Mouse (Mus musculus) midbrain, embryonic 11.5 days (tissue): ENCODE measurements at regions not wholly inside any gene's neighbourhood (a gene's known extent, or its start where the extent isn't known, plus 50 kb on each side); places are given as distances from the start of the nearest gene placed in this dataset.

Experiments used
- ATAC-seq: fragments of 200-750 bp; cut with Nextera tagmentation; 2 replicates; pipeline ENCODE4 v1.8.0; 2017; ENCODE audit warnings: moderate TSS enrichment, moderate library complexity; ENCODE audit not compliant: low FRiP score
- DNase-seq: peaks from one replicate; pipeline ENCODE4 v3.0.0; 2015; ENCODE audit warnings: low spot score; ENCODE audit errors: missing footprints
- H3K27ac ChIP-seq: fragments of 300-500 bp; sonication (generic); 2 replicates; pipeline ENCODE4 v1.5.1; 2014; ENCODE audit warnings: low read depth, low read length
- H3K27me3 ChIP-seq: fragments of 300-500 bp; sonication (generic); 2 replicates; pipeline ENCODE4 v1.6.1; 2014; ENCODE audit warnings: mild to moderate bottlenecking, low read length, moderate library complexity, mixed read lengths; ENCODE audit not compliant: control insufficient read depth, insufficient read depth
- H3K36me3 ChIP-seq: fragments of 300-500 bp; sonication (generic); 2 replicates; pipeline ENCODE4 v1.6.1; 2014; ENCODE audit warnings: mild to moderate bottlenecking, low read length, moderate library complexity, mixed read lengths; ENCODE audit not compliant: control insufficient read depth, insufficient read depth
- H3K4me1 ChIP-seq: fragments of 300-500 bp; sonication (generic); 2 replicates; pipeline ENCODE4 v1.6.1; 2014; ENCODE audit warnings: low read length; ENCODE audit not compliant: control insufficient read depth, insufficient read depth
- H3K4me2 ChIP-seq: fragments of 300-500 bp; sonication (generic); 2 replicates; pipeline ENCODE4 v1.6.1; 2014; ENCODE audit warnings: mild to moderate bottlenecking, moderate library complexity
- H3K4me3 ChIP-seq: fragments of 300-500 bp; sonication (generic); 2 replicates; pipeline ENCODE4 v1.5.1; 2014; ENCODE audit warnings: low read depth, low read length
- H3K9ac ChIP-seq: fragments of 300-500 bp; sonication (generic); 2 replicates; pipeline ENCODE4 v1.6.1; 2014; ENCODE audit warnings: low read length
- H3K9me3 ChIP-seq: fragments of 300-500 bp; sonication (generic); 2 replicates; pipeline ENCODE4 v1.6.1; 2016; ENCODE audit warnings: low read length; ENCODE audit not compliant: control insufficient read depth
- WGBS: fragments of 180-500 bp; shearing (Covaris S2); extraction: QIAGEN DNeasy Blood & Tissue Kit; methylation state at CpG from one replicate; pipeline ENCODE4 v1.1.7; 2014; 5-methylcytosine and 5-hydroxymethylcytosine counted together

DNA sequence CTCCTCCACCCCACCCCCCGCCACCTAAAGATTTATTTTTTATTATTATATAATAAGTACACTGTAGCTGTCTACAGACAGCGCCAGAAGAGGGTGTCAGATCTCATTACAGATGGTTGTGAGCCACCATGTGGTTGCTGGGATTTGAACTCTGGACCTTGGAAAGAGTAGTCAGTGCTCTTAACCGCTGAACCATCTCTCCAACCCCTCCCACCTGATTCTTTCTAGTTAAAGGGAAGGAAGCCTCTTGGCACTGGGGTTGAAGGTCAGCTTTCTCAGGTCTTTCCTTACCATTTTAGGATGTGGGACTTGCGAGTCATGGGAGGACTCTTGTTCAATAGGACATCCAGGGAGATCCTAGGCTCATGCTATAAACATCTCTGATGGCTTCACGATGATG lies 54.7 kb downstream of the Hes1 start:
- DNase-seq (no peak), ATAC-seq (no peak)
- H3K36me3 ChIP-seq, result no peaks in the 10 kb centered on the region
- no peaks in the 10 kb centered on the region for H3K9me3 ChIP-seq
- H3K9ac ChIP-seq, result no peak overlapping the region
- H3K27me3 ChIP-seq, result peaks cover 44% of the 10 kb centered on the region
- no peak overlapping the region for H3K4me2 ChIP-seq
- H3K4me1 ChIP-seq, result peaks cover 20% of the 10 kb centered on the region
- H3K4me3 ChIP-seq, result no peak overlapping the region
- 88% methylated on average over 5 of the region's 5 CpGs for WGBS
- no peak overlapping the region for H3K27ac ChIP-seq

DNA sequence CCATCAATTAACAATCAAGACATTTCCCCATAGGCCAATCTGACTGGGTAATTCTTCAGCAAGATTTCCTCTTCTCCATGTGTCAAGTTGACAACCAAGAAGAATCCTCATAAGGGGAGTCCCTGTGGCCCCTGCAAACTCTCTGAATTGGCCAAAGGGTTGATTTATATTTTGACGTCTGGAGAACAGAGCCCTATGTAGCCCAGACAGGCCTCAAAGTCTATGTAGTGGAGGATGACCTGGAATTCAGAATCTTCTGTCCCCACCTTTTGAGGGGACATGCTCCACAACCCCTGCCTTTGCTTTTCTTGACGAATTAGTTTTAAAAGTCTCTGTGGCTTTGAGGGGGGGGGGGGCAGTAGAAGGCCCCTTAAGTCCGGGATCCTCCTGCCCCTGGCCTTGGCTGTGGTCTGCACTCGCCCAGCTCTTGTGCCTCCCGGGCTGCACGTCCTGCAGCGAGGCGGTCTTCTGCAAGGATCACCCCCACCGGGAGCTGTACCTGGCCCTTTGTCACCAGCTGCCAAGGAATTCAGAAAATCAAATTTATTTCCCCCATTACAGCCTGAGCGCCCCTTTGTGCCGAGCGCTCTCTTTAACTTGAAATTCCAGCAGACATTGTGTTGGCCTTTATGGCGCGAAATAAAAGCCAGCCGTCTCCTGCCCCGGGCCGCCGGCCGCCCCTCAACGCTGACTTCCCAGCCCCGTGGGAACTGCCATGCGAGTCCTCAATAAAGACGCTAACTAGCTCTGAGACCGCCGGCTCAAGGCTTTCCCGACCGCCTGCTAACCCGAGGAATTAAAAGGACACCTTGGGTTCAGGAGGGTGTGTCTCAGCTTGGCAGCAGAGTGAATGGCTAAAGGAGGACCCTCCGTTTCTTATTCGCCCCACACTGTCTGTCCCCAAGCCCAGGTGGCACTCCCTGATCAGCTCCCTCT lies 56.4 kb downstream of the Hes1 start:
- peaks cover 49% of the 10 kb centered on the region for H3K27me3 ChIP-seq
- DNase-seq (peak; percentile 93), ATAC-seq (peak; percentile 81)
- peaks cover 20% of the 10 kb centered on the region for H3K4me1 ChIP-seq
- H3K36me3 ChIP-seq, result no peaks in the 10 kb centered on the region
- H3K4me3 ChIP-seq, result no peak overlapping the region
- no peak overlapping the region for H3K9ac ChIP-seq
- peak overlapping the region; percentile 23 for H3K4me2 ChIP-seq
- H3K27ac ChIP-seq, result no peak overlapping the region
- H3K9me3 ChIP-seq, result no peaks in the 10 kb centered on the region
- under 1% methylated on average over 30 of the region's 30 CpGs for WGBS

- peaks cover 20% of the 10 kb centered on the region for H3K4me1 ChIP-seq
Measured at GRCm38 (mm10) chr16:30121596-30121995, 57.4 kb downstream of the Hes1 start.

GRCm38 (mm10) chr16:30122211-30123070 lies 58.3 kb downstream of the Hes1 start:
- Histone ChIP-seq H3K4me2 (peak overlapping the region; percentile 4; the same call in 1 of the 2 replicates), H3K27me3 (peaks cover 62% of the 10 kb centered on the region), H3K4me3 (no peak overlapping the region), H3K27ac (no peak overlapping the region), H3K4me1 (peaks cover 20% of the 10 kb centered on the region), H3K9ac (no peak overlapping the region), H3K9me3 (no peaks in the 10 kb centered on the region; the same call in 1 of the 2 replicates), H3K36me3 (no peaks in the 10 kb centered on the region)
- peak; percentile 93 for DNase-seq
- ATAC-seq, result no peak; the same call in 1 of the 2 replicates
- WGBS, result 4% methylated on average over 29 of the region's 29 CpGs

More at GRCm38 (mm10) chr16:30121596-30121995, 57.4 kb downstream of the Hes1 start:
- Histone ChIP-seq H3K9ac (no peak overlapping the region), H3K9me3 (no peaks in the 10 kb centered on the region), H3K4me3 (no peak overlapping the region), H3K36me3 (no peaks in the 10 kb centered on the region), H3K4me2 (no peak overlapping the region), H3K27ac (no peak overlapping the region), H3K27me3 (peaks cover 55% of the 10 kb centered on the region)
- peak; percentile 91 for DNase-seq
- 39% methylated on average over 6 of the region's 6 CpGs for WGBS
- ATAC-seq, result no peak

DNA sequence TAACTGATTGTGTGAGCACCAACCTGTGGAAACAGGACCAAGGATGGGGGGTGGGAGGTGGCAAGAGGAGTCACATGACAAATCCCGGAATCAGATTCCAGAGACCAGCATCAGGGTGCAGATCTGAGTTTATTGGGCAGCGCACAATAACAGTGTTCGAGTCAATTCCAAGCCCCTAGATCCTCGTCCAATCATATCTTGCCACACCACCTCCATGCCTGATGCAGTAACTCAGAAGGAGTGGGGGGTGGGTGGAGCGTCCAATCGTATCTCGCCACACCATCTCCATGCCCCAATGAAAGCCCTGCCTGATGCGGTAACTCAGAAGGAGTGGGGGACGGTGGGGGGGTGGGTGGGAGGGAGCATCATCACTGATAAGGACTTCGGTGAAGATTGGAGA lies 62.8 kb downstream of the Hes1 start:
- H3K27ac ChIP-seq, result no peak overlapping the region
- no peak overlapping the region for H3K4me3 ChIP-seq
- no peak for ATAC-seq
- no peak overlapping the region for H3K9ac ChIP-seq
- H3K4me2 ChIP-seq, result no peak overlapping the region
- H3K27me3 ChIP-seq, result peaks cover 73% of the 10 kb centered on the region
- no peak for DNase-seq
- no peaks in the 10 kb centered on the region for H3K36me3 ChIP-seq
- WGBS, result 95% methylated on average over 10 of the region's 10 CpGs
- H3K4me1 ChIP-seq, result peaks cover 23% of the 10 kb centered on the region
- no peaks in the 10 kb centered on the region; the same call in 1 of the 2 replicates for H3K9me3 ChIP-seq

GRCm38 (mm10) chr16:30128787-30129186 lies 64.6 kb downstream of the Hes1 start:
- H3K4me1 ChIP-seq, result peaks cover 15% of the 10 kb centered on the region
- DNase-seq, result no peak
- H3K9ac ChIP-seq, result no peak overlapping the region
- no peak overlapping the region for H3K27ac ChIP-seq
- no peaks in the 10 kb centered on the region; the same call in 1 of the 2 replicates for H3K9me3 ChIP-seq
- no peak overlapping the region for H3K4me2 ChIP-seq
- 65% methylated on average over 8 of the region's 8 CpGs for WGBS
- H3K27me3 ChIP-seq, result peaks cover 77% of the 10 kb centered on the region
- no peaks in the 10 kb centered on the region for H3K36me3 ChIP-seq
- no peak for ATAC-seq
- H3K4me3 ChIP-seq, result no peak overlapping the region

DNA sequence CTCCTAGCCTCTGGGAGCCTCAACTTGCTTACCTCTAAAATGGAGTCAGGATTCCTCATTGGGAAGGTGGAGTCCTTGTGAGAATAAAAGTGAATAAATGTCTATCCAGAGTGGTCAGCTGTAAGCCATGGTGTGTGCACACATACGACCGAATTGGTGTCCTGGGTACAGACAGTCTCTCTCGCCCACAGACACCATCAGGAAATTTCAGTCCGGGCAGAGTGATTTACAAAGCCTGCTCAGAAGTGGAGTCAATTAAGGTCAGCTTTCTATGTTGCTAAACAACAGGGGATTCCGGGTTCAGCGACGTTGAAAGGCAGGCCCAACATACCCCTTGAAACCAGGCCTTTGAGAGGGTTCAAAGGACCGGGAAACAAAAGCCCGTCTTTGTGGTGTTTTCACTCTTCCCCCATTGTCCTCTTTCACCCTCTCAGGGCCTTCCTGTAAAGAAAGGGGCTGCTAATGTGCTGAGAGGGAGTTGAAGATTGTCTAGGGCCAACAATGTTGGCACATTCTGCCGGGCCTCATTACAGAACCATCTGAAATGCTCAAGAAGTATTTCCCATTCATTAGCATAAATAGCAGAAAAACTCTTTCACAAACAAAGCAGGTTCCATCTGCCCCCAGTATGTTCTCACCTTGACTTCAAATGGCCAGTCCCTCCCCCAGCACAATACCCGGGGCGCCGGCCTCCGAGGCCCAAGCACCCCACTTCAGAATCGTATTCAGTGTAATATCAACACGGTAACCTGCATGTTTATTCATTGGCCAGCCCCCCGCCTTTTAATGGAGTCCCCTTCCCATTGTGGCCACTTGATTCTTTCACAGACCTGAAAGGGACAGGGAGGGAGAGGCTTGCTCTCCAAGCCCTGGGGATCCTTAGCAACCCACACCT lies 65.3 kb downstream of the Hes1 start:
- Histone ChIP-seq H3K4me2 (peak overlapping the region; percentile 10; the same call in 1 of the 2 replicates), H3K36me3 (no peaks in the 10 kb centered on the region), H3K9ac (no peak overlapping the region), H3K9me3 (no peaks in the 10 kb centered on the region; the same call in 1 of the 2 replicates), H3K4me1 (peaks cover 15% of the 10 kb centered on the region), H3K27ac (no peak overlapping the region; the same call in 1 of the 2 replicates), H3K27me3 (peaks cover 77% of the 10 kb centered on the region), H3K4me3 (no peak overlapping the region)
- ATAC-seq, result peak; percentile 86
- 15% methylated on average over 17 of the region's 17 CpGs for WGBS
- peak; percentile 95 for DNase-seq

DNA sequence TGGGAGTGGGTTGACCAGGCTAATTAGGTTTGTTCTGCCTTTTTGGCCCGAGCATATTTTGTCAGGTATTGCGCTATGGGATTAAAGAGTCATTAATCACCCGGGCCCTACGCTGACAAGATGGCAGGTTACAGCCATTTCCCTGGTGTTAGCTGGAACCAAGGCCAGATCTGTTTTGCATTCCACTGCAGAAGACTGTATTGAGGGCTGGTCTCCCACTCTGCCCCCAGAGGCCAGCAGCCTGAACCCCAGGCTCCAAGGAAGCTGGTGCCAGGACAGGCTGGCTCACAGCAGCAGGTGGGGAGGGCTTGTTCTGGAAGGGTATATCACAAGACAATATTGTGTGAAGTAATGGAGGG lies 65.9 kb downstream of the Hes1 start:
- 15% methylated on average over 4 of the region's 4 CpGs for WGBS
- Histone ChIP-seq H3K9me3 (no peaks in the 10 kb centered on the region; the same call in 1 of the 2 replicates), H3K4me1 (peaks cover 15% of the 10 kb centered on the region), H3K4me2 (peak overlapping the region; percentile 10; the same call in 1 of the 2 replicates), H3K4me3 (no peak overlapping the region), H3K36me3 (no peaks in the 10 kb centered on the region), H3K9ac (no peak overlapping the region), H3K27ac (no peak overlapping the region; the same call in 1 of the 2 replicates), H3K27me3 (peaks cover 78% of the 10 kb centered on the region)
- DNase-seq (no peak), ATAC-seq (peak; percentile 62)
